Mouse (Mus musculus) small intestine, adult 2 months (tissue): Measurements from ENCODE around the gene Rbms2.

ENCODE experiments used
- CTCF ChIP-seq: fragments of 200-500 bp; IDR thresholded peaks from 2 replicates; pipeline ENCODE4 v1.5.1; 2012; ENCODE audit warnings: low read depth, mild to moderate bottlenecking, control low read depth, inconsistent platforms, low read length, moderate library complexity, mixed read lengths; ENCODE audit not compliant: insufficient replicate concordance, insufficient read length; ENCODE audit errors: extremely low read depth
- POLR2A ChIP-seq: fragments of 200-500 bp; IDR thresholded peaks from 2 replicates; pipeline ENCODE4 v1.6.1; 2012; ENCODE audit warnings: low read depth, mild to moderate bottlenecking, control low read depth, inconsistent platforms, low read length, moderate library complexity

GRCm38 (mm10) chr10:128084160-128084559 is 95.9 kb downstream of the Rbms2 start:
- no peak for TF ChIP-seq CTCF
- TF ChIP-seq POLR2A = no peak
